Comparison of ENCODE assay signal across 10 mouse cellular contexts in the genomic region with DNA sequence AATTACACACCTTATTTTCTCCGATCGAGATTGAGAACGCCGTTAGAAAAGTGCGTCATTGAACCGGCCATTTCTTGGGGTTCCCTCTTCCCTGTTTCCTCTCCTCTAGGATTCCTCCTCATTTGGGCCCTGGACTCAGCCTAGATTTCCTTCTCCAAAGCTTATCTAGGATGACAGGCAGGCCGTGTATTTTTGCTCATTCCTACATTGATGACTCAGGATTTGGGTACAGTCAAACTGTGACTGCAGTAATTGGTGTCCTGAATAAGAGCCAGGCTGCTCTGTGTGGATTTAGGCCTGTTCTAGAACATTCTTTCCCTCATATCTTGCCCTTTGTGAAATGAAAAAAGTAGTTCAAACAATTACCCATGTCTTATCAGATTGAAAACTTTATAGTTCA. TPM values are rescaled to one million over a fixed set of nuclear protein-coding genes. Genes with fewer than 3 reads are reported as not detected.
DNase-seq lines count a peak whose midpoint lies in the region; ATAC-seq lines count a peak whose summit lies in the region.
"Had no signal": no experiment of that assay in that cellular context is flagged by ENCODE, and none has a peak within 500 bp of the region (broad histone marks: within the 10 kb centered on the region; RNA-seq: fewer than 3 reads in every experiment).

No protein-coding gene starts in this region.

- peak overlapping the region; percentile 91 for H3K9ac ChIP-seq in heart, embryonic 13.5 days
- H3K9ac ChIP-seq in midbrain, embryonic 16.5 days (ENCODE audit: low read depth, low read length) = no peak overlapping the region

- peak overlapping the region; percentile 91; the same call in 1 of the 2 replicates for H3K4me3 ChIP-seq in heart, embryonic 13.5 days
- H3K4me3 ChIP-seq in midbrain, embryonic 16.5 days (ENCODE audit: low read depth, low read length) = peak overlapping the region; percentile 92; the same call in 1 of the 2 replicates

- H3K27ac ChIP-seq in heart, embryonic 13.5 days (replicated peaks) = no peak overlapping the region
- no peak overlapping the region for H3K27ac ChIP-seq in midbrain, embryonic 16.5 days (ENCODE audit: low read length)

- intact Hi-C loops in left cerebral cortex, postnatal 14 days (cut with DNase I) = loop anchor here (5.0 kb wide), 1 partner anchor 47 kb away; a partner anchor contains a TSS

- H3K9me3 ChIP-seq in heart, embryonic 13.5 days = peaks cover 3% of the 10 kb centered on the region
- H3K9me3 ChIP-seq in midbrain, embryonic 16.5 days (replicated peaks; ENCODE audit: control insufficient read depth, low read length, poor library complexity, severe bottlenecking) = no peaks in the 10 kb centered on the region

- peak overlapping the region; percentile 88 for H3K4me2 ChIP-seq in heart, embryonic 13.5 days
- peak overlapping the region; percentile 85 for H3K4me2 ChIP-seq in midbrain, embryonic 16.5 days (ENCODE audit: low read length)

- 79% methylated on average over 7 of the region's 7 CpGs for WGBS in heart, embryonic 13.5 days
- WGBS in midbrain, embryonic 16.5 days = 91% methylated on average over 7 of the region's 7 CpGs

- peaks cover 26% of the 10 kb centered on the region for H3K36me3 ChIP-seq in heart, embryonic 13.5 days
- peaks cover 8% of the 10 kb centered on the region; the same call in 1 of the 2 replicates for H3K36me3 ChIP-seq in midbrain, embryonic 16.5 days (ENCODE audit: control insufficient read depth, insufficient read depth, low read length)

- H3K4me1 ChIP-seq in heart, embryonic 13.5 days = peaks cover 37% of the 10 kb centered on the region
- peaks cover 14% of the 10 kb centered on the region for H3K4me1 ChIP-seq in midbrain, embryonic 16.5 days (ENCODE audit: control insufficient read depth, insufficient read depth, low read length)

- no peak for ATAC-seq in heart, embryonic 13.5 days (ENCODE audit: extremely low read depth, insufficient number of reproducible peaks, low FRiP score, low TSS enrichment)
- ATAC-seq in midbrain, embryonic 16.5 days = no peak

- DNase-seq in adrenal gland, postnatal 14 days = peak; percentile 19
- no peak for DNase-seq in adrenal gland, postnatal 10 days
- DNase-seq in left cerebral cortex, postnatal 14 days (ENCODE audit: low spot score in 2 of 2) = peak; percentile 13 to 26
- no peak for DNase-seq in left cerebral cortex, adult 11 months (ENCODE audit: low spot score)
- DNase-seq in MN1 (ENCODE audit: low spot score) = no peak
- DNase-seq in lung, postnatal 14 days = no peak

- no peaks in the 10 kb centered on the region for H3K27me3 ChIP-seq in heart, embryonic 13.5 days (replicated peaks)
- H3K27me3 ChIP-seq in midbrain, embryonic 16.5 days (ENCODE audit: control insufficient read depth, insufficient read depth, low read depth, low read length) = no peaks in the 10 kb centered on the region

RNA-seq across cellular contexts. Expression of a gene that starts 1.8 kb away (rescaled TPM):
- total RNA-seq in adrenal gland, postnatal 14 days (2021) = 6.4 and 7.8 TPM in 2 replicates
- total RNA-seq in adrenal gland, postnatal 10 days (2021) = 1 to 10 TPM; 7.2 to 9.3 TPM
- 10 to 100 TPM; 29.8 to 31.8 TPM for total RNA-seq in left cerebral cortex, postnatal 14 days (2021)
- 14.1 and 15.4 TPM in 2 replicates for polyA plus RNA-seq in heart, embryonic 13.5 days (2015; fragmentation: Nextera tagmentation; extraction: Ambion mirVana)
- 14.7 and 16.9 TPM in 2 replicates for polyA plus RNA-seq in midbrain, embryonic 16.5 days (2015; fragmentation: Nextera tagmentation; extraction: Ambion mirVana)

RNA-seq across cellular contexts. Expression of a gene that starts 14.7 kb away (rescaled TPM):
- total RNA-seq in adrenal gland, postnatal 14 days (2021) = not detected in 2 replicates
- not detected for total RNA-seq in adrenal gland, postnatal 10 days (2021)
- not detected for total RNA-seq in left cerebral cortex, postnatal 14 days (2021)
- not detected in 2 replicates for polyA plus RNA-seq in heart, embryonic 13.5 days (2015; fragmentation: Nextera tagmentation; extraction: Ambion mirVana)
- not detected in 2 replicates for polyA plus RNA-seq in midbrain, embryonic 16.5 days (2015; fragmentation: Nextera tagmentation; extraction: Ambion mirVana)
- polyA plus RNA-seq: C2C12; large intestine, adult 2 months had no signal

RNA-seq across cellular contexts. Expression of a gene that starts 31.1 kb away (rescaled TPM):
- 9.8 and 35.2 TPM in 2 replicates for total RNA-seq in adrenal gland, postnatal 14 days (2021)
- 10 to 100 TPM; 12.4 to 21.2 TPM for total RNA-seq in adrenal gland, postnatal 10 days (2021)
- total RNA-seq in left cerebral cortex, postnatal 14 days (2021) = 1 to 10 TPM; 2.0 to 2.7 TPM
- 3.2 and 4.4 TPM in 2 replicates for polyA plus RNA-seq in heart, embryonic 13.5 days (2015; fragmentation: Nextera tagmentation; extraction: Ambion mirVana)
- polyA plus RNA-seq in midbrain, embryonic 16.5 days (2015; fragmentation: Nextera tagmentation; extraction: Ambion mirVana) = 0.46 and 0.70 TPM in 2 replicates

RNA-seq across cellular contexts. Expression of a gene that starts 49.7 kb away (rescaled TPM):
- 12.0 and 13.3 TPM in 2 replicates for total RNA-seq in adrenal gland, postnatal 14 days (2021)
- total RNA-seq in adrenal gland, postnatal 10 days (2021) = 10 to 100 TPM; 12.1 to 14.9 TPM
- total RNA-seq in left cerebral cortex, postnatal 14 days (2021) = 10 to 100 TPM; 10.1 to 11.2 TPM
- 14.1 and 15.1 TPM in 2 replicates for polyA plus RNA-seq in heart, embryonic 13.5 days (2015; fragmentation: Nextera tagmentation; extraction: Ambion mirVana)
- 4.4 and 4.7 TPM in 2 replicates for polyA plus RNA-seq in midbrain, embryonic 16.5 days (2015; fragmentation: Nextera tagmentation; extraction: Ambion mirVana)

Comparison
In these comparisons a context has a peak if more than half of its experiments do, and no peak if none do; other contexts are left out.
1. DNase-seq: peak in adrenal gland, postnatal 14 days (single experiment) and left cerebral cortex, postnatal 14 days (2 of 2); none in adrenal gland, postnatal 10 days (single experiment), left cerebral cortex, adult 11 months (single experiment), MN1 (single experiment) and lung, postnatal 14 days (single experiment).